Mouse (Mus musculus): ENCODE data around the gene Tmem232. TPM values are rescaled to one million over a fixed set of nuclear protein-coding genes. Genes with fewer than 3 reads are reported as not detected.

Tmem232 gene
- polyA plus RNA-seq (2015; fragmentation: Nextera tagmentation; extraction: Ambion mirVana), result 1.2 and 1.5 TPM in 2 replicates

GRCm38 (mm10) chr17:65540441-65541272 lies at the start of gene Tmem232:
Tmem232 (minus strand) TSS chr17:65540782.
- peak; percentile 80 for DNase-seq (ENCODE audit: low spot score)

GRCm38 (mm10) chr17:65586892-65587291 lies 46.3 kb upstream of the Tmem232 start:
- TF ChIP-seq CTCF (IDR thresholded peaks at IDR 0.05), result no peak
- TF ChIP-seq EP300 (IDR thresholded peaks at IDR 0.05), result no peak
- no peaks in the 10 kb centered on the region for H3K4me1 ChIP-seq (ENCODE audit: insufficient read depth, low read depth, low read length)
- 90% methylated on average over 3 of the region's 3 CpGs for WGBS
- no peaks in the 10 kb centered on the region for H3K9me3 ChIP-seq (ENCODE audit: low read length)
- ATAC-seq, result no peak
- H3K36me3 ChIP-seq (ENCODE audit: insufficient read depth, low read length), result peaks cover 9% of the 10 kb centered on the region; the same call in 1 of the 2 replicates
- no peak overlapping the region for H3K4me2 ChIP-seq (replicated peaks; ENCODE audit: low read depth, low read length)
- H3K9ac ChIP-seq (replicated peaks; ENCODE audit: low read depth), result no peak overlapping the region
- no peaks in the 10 kb centered on the region for H3K27me3 ChIP-seq (replicated peaks; ENCODE audit: insufficient read depth, low read length)
- no peak overlapping the region for H3K4me3 ChIP-seq (ENCODE audit: low read depth, low read length)
- no peak for DNase-seq (ENCODE audit: low spot score)
- H3K27ac ChIP-seq (ENCODE audit: low read length), result no peak overlapping the region

More at GRCm38 (mm10) chr17:65540441-65541272, at the start of gene Tmem232:
- Histone ChIP-seq H3K9me3 (ENCODE audit: low read length) (no peaks in the 10 kb centered on the region), H3K27ac (ENCODE audit: low read length) (no peak within 1 kb of the TSS), H3K4me2 (replicated peaks; ENCODE audit: low read depth, low read length) (peak within 1 kb of the TSS; percentile 52), H3K27me3 (replicated peaks; ENCODE audit: insufficient read depth, low read length) (no peaks in the 10 kb centered on the region), H3K9ac (replicated peaks; ENCODE audit: low read depth) (0 out of 2 replicates have a peak within 1 kb of the TSS, but pooled peaks have one; percentile 8), H3K4me3 (ENCODE audit: low read depth, low read length) (peak within 1 kb of the TSS; percentile 29), H3K4me1 (ENCODE audit: insufficient read depth, low read depth, low read length) (0 out of 2 replicates have a peak, but pooled peaks cover 2% of the 10 kb centered on the region), H3K36me3 (ENCODE audit: insufficient read depth, low read length) (no peaks in the 10 kb centered on the region)
- WGBS, result 12% methylated on average over 26 of the region's 26 CpGs
- peak; percentile 70 for TF ChIP-seq CTCF (IDR thresholded peaks at IDR 0.05)
- TF ChIP-seq EP300 (IDR thresholded peaks at IDR 0.05), result no peak
- peak; percentile 92 for ATAC-seq

- DNase-seq (ENCODE audit: low spot score) (no peak), ATAC-seq (no peak)
- Histone ChIP-seq H3K27me3 (replicated peaks; ENCODE audit: insufficient read depth, low read length) (no peaks in the 10 kb centered on the region), H3K9me3 (ENCODE audit: low read length) (no peaks in the 10 kb centered on the region), H3K9ac (replicated peaks; ENCODE audit: low read depth) (no peak overlapping the region), H3K4me3 (ENCODE audit: low read depth, low read length) (no peak overlapping the region), H3K36me3 (ENCODE audit: insufficient read depth, low read length) (peaks cover 18% of the 10 kb centered on the region), H3K4me1 (ENCODE audit: insufficient read depth, low read depth, low read length) (no peaks in the 10 kb centered on the region), H3K27ac (ENCODE audit: low read length) (no peak overlapping the region), H3K4me2 (replicated peaks; ENCODE audit: low read depth, low read length) (no peak overlapping the region)
- WGBS, result 83% methylated on average over 5 of the region's 5 CpGs
- no peak for TF ChIP-seq EP300 (IDR thresholded peaks at IDR 0.05)
- no peak for TF ChIP-seq CTCF (IDR thresholded peaks at IDR 0.05)
Observed at GRCm38 (mm10) chr17:65581440-65581839, 40.9 kb upstream of the Tmem232 start.

- ATAC-seq (no peak), DNase-seq (ENCODE audit: low spot score) (no peak)
- Histone ChIP-seq H3K36me3 (ENCODE audit: insufficient read depth, low read length) (peaks cover 18% of the 10 kb centered on the region), H3K9ac (replicated peaks; ENCODE audit: low read depth) (no peak overlapping the region), H3K4me3 (ENCODE audit: low read depth, low read length) (no peak overlapping the region), H3K4me1 (ENCODE audit: insufficient read depth, low read depth, low read length) (no peaks in the 10 kb centered on the region), H3K4me2 (replicated peaks; ENCODE audit: low read depth, low read length) (no peak overlapping the region), H3K9me3 (ENCODE audit: low read length) (no peaks in the 10 kb centered on the region), H3K27me3 (replicated peaks; ENCODE audit: insufficient read depth, low read length) (no peaks in the 10 kb centered on the region), H3K27ac (ENCODE audit: low read length) (no peak overlapping the region)
- WGBS, result 96% methylated on average over 7 of the region's 7 CpGs
- no peak for TF ChIP-seq CTCF (IDR thresholded peaks at IDR 0.05)
- TF ChIP-seq EP300 (IDR thresholded peaks at IDR 0.05), result no peak
Observed at GRCm38 (mm10) chr17:65579766-65580165, 39.2 kb upstream of the Tmem232 start.

GRCm38 (mm10) chr17:65575339-65575738 lies 34.8 kb upstream of the Tmem232 start:
- DNase-seq (ENCODE audit: low spot score) (peak; percentile 54), ATAC-seq (peak; percentile 15; the same call in 1 of the 2 replicates)
- Histone ChIP-seq H3K27ac (ENCODE audit: low read length) (no peak overlapping the region), H3K4me1 (ENCODE audit: insufficient read depth, low read depth, low read length) (no peaks in the 10 kb centered on the region), H3K4me2 (replicated peaks; ENCODE audit: low read depth, low read length) (no peak overlapping the region), H3K27me3 (replicated peaks; ENCODE audit: insufficient read depth, low read length) (no peaks in the 10 kb centered on the region), H3K9me3 (ENCODE audit: low read length) (no peaks in the 10 kb centered on the region), H3K9ac (replicated peaks; ENCODE audit: low read depth) (no peak overlapping the region), H3K4me3 (ENCODE audit: low read depth, low read length) (no peak overlapping the region), H3K36me3 (ENCODE audit: insufficient read depth, low read length) (0 out of 2 replicates have a peak, but pooled peaks cover 6% of the 10 kb centered on the region)
- TF ChIP-seq EP300 (IDR thresholded peaks at IDR 0.05) (no peak), CTCF (IDR thresholded peaks at IDR 0.05) (peak; percentile 65)
- 68% methylated on average over 1 of the region's 1 CpGs for WGBS

GRCm38 (mm10) chr17:65574850-65575249 lies 34.3 kb upstream of the Tmem232 start:
- Histone ChIP-seq H3K36me3 (ENCODE audit: insufficient read depth, low read length) (0 out of 2 replicates have a peak, but pooled peaks cover 3% of the 10 kb centered on the region), H3K27ac (ENCODE audit: low read length) (no peak overlapping the region), H3K4me2 (replicated peaks; ENCODE audit: low read depth, low read length) (no peak overlapping the region), H3K4me3 (ENCODE audit: low read depth, low read length) (no peak overlapping the region), H3K9me3 (ENCODE audit: low read length) (no peaks in the 10 kb centered on the region), H3K4me1 (ENCODE audit: insufficient read depth, low read depth, low read length) (no peaks in the 10 kb centered on the region), H3K27me3 (replicated peaks; ENCODE audit: insufficient read depth, low read length) (no peaks in the 10 kb centered on the region), H3K9ac (replicated peaks; ENCODE audit: low read depth) (no peak overlapping the region)
- DNase-seq (ENCODE audit: low spot score), result no peak
- no peak for ATAC-seq
- WGBS, result 77% methylated on average over 8 of the region's 8 CpGs
- no peak for TF ChIP-seq CTCF (IDR thresholded peaks at IDR 0.05)

Data from lung, postnatal 0 days (tissue).